13 mouse cellular contexts compared by ENCODE assay signal in the genomic region with DNA sequence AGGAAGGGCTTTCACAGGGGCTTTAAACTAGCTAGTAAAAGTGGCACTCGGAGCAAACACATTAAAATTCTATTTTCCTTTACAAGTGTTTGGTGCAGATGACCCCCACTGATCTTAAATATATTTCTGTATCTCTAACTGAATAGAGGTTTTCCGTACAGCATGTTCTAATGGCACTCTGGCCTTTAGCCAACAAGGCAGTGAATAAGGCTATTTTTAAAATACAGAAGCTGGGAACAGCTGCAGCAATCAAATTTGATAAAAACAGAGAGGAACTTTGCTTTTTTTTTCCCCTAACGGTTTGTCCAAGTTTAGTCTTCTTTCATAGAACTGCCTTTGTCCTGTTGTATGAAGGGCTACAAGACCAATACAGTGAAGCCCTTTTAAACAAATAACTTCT.
DNase-seq lines count a peak whose midpoint lies in the region; ATAC-seq lines count a peak whose summit lies in the region.
"Had no signal": no experiment of that assay in that cellular context is flagged by ENCODE, and none has a peak within 500 bp of the region (broad histone marks: within the 10 kb centered on the region; RNA-seq: fewer than 3 reads in every experiment).

No protein-coding gene starts in this region.

- 59% methylated on average over 3 of the region's 3 CpGs for WGBS in kidney, embryonic 14.5 days
- 34% methylated on average over 3 of the region's 3 CpGs for WGBS in lung, embryonic 16.5 days

- ATAC-seq in kidney, embryonic 14.5 days (ENCODE audit: low FRiP score, low TSS enrichment), result no peak
- ATAC-seq in lung, embryonic 16.5 days (ENCODE audit: low read depth), result peak; percentile 20; the same call in 1 of the 2 replicates
- ATAC-seq: hindbrain, embryonic 16.5 days had no signal

- no peaks in the 10 kb centered on the region for H3K9me3 ChIP-seq in kidney, embryonic 14.5 days (ENCODE audit: control insufficient read depth, low read length)
- no peaks in the 10 kb centered on the region for H3K9me3 ChIP-seq in lung, embryonic 16.5 days (ENCODE audit: control insufficient read depth, low read length)

- no peak overlapping the region for H3K9ac ChIP-seq in kidney, embryonic 14.5 days (ENCODE audit: low read depth, low read length)
- no peak overlapping the region for H3K9ac ChIP-seq in lung, embryonic 16.5 days (ENCODE audit: low read length)

- no peaks in the 10 kb centered on the region for H3K4me1 ChIP-seq in kidney, embryonic 14.5 days (ENCODE audit: control insufficient read depth, insufficient read depth, low read length)
- no peaks in the 10 kb centered on the region for H3K4me1 ChIP-seq in lung, embryonic 16.5 days (replicated peaks; ENCODE audit: control insufficient read depth, insufficient read depth, low read length)

- no peaks in the 10 kb centered on the region for H3K36me3 ChIP-seq in kidney, embryonic 14.5 days (ENCODE audit: control insufficient read depth, insufficient read depth, low read length)
- no peaks in the 10 kb centered on the region for H3K36me3 ChIP-seq in lung, embryonic 16.5 days (ENCODE audit: control insufficient read depth, insufficient read depth, low read length)

- DNase-seq in cerebellum, postnatal 10 days, result peak; percentile 24 to 25
- no peak for DNase-seq in cerebellum, adult 9-11 months
- DNase-seq in kidney, postnatal 10 days, result peak; percentile 30
- peak; percentile 17 for DNase-seq in adipocyte (ENCODE audit: low spot score)
- DNase-seq in left cerebral cortex, postnatal 4 days, result no peak
- DNase-seq in left cerebral cortex, adult 11 months (ENCODE audit: low spot score), result no peak
- DNase-seq: B cell, adult 2 months; cerebellum, postnatal 14 days; thymus, adult 2 months had no signal

- intact Hi-C loops in left cerebral cortex, postnatal 4 days (cut with DNase I), result no loop called here

- H3K27me3 ChIP-seq in kidney, embryonic 14.5 days (ENCODE audit: control insufficient read depth, insufficient read depth, low read length), result no peaks in the 10 kb centered on the region
- no peaks in the 10 kb centered on the region for H3K27me3 ChIP-seq in lung, embryonic 16.5 days (ENCODE audit: control insufficient read depth, insufficient read depth, low read depth, low read length)

- H3K4me3 ChIP-seq in kidney, embryonic 14.5 days (ENCODE audit: low read length), result no peak overlapping the region
- no peak overlapping the region for H3K4me3 ChIP-seq in lung, embryonic 16.5 days (ENCODE audit: low read length)
- H3K4me3 ChIP-seq: erythroblast, embryonic 14.5 days had no signal

- no peak overlapping the region for H3K4me2 ChIP-seq in kidney, embryonic 14.5 days (replicated peaks; ENCODE audit: low read depth, low read length)
- no peak overlapping the region for H3K4me2 ChIP-seq in lung, embryonic 16.5 days (ENCODE audit: low read depth, low read length)

- no peak overlapping the region for H3K27ac ChIP-seq in kidney, embryonic 14.5 days (ENCODE audit: low read depth, low read length)
- H3K27ac ChIP-seq in lung, embryonic 16.5 days (ENCODE audit: low read length), result no peak overlapping the region

Comparison
In these comparisons a context has a peak if more than half of its experiments do, and no peak if none do; other contexts are left out.
1. DNase-seq: peak in cerebellum, postnatal 10 days (2 of 2), kidney, postnatal 10 days (single experiment) and adipocyte (single experiment); none in cerebellum, adult 9-11 months (single experiment), left cerebral cortex, postnatal 4 days (single experiment) and left cerebral cortex, adult 11 months (single experiment).